ENCODE assay signal across 20 mouse cellular contexts in the genomic region with DNA sequence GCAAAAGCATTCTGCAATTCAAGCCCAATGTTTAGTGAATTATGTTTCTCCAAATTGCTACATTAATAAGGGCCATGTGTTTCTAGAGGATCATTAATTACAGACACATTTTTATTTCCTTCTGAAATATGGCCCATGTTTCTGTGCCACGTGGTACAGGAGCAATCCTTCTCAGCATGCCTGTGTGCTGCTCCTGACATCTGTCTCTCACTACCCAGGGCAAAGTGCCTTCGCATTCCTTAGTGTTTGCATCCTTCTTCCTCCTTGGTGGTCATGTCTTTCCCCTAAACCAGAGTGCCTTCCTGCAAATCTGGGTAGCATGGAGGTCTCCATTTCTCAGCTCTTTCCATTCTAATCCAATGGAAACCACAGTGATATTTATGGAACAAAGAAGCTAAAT.
"Had no signal": no experiment of that assay in that cellular context is flagged by ENCODE, and none has a peak within 500 bp of the region (broad histone marks: within the 10 kb centered on the region; RNA-seq: fewer than 3 reads in every experiment).

No protein-coding gene starts in this region.

- H3K36me3 ChIP-seq: lung, embryonic 15.5 days; midbrain, embryonic 13.5 days; midbrain, embryonic 15.5 days; neural tube, embryonic 12.5 days; stomach, embryonic 15.5 days had no signal

- H3K9ac ChIP-seq: liver, postnatal 0 days; lung, embryonic 15.5 days; midbrain, embryonic 13.5 days; midbrain, embryonic 15.5 days; neural tube, embryonic 12.5 days; stomach, embryonic 15.5 days had no signal

- ATAC-seq: liver, postnatal 0 days; lung, postnatal 0 days; midbrain, embryonic 13.5 days; midbrain, embryonic 15.5 days had no signal

- H3K4me2 ChIP-seq: lung, embryonic 15.5 days; midbrain, embryonic 11.5 days; midbrain, embryonic 13.5 days; midbrain, embryonic 15.5 days; neural tube, embryonic 12.5 days; stomach, embryonic 15.5 days had no signal

- DNase-seq: liver, postnatal 0 days; lung, adult 2 months; lung, postnatal 14 days; lung, postnatal 4 days; retina, postnatal 1 day; right cerebral cortex, adult 18-20 months; right cerebral cortex, postnatal 25 days; right cerebral cortex, postnatal 4 days; spleen, adult 18-20 months; thymus, adult 2 months; thymus, postnatal 25 days; thymus, postnatal 4 days had no signal

- H3K9me3 ChIP-seq: lung, embryonic 15.5 days; midbrain, embryonic 13.5 days; midbrain, embryonic 15.5 days; neural tube, embryonic 12.5 days; stomach, embryonic 15.5 days had no signal

- H3K4me3 ChIP-seq: lung, embryonic 15.5 days; midbrain, embryonic 13.5 days; midbrain, embryonic 15.5 days; neural tube, embryonic 12.5 days; stomach, embryonic 15.5 days had no signal

- H3K27ac ChIP-seq: lung, embryonic 15.5 days; midbrain, embryonic 13.5 days; midbrain, embryonic 15.5 days; neural tube, embryonic 12.5 days; stomach, embryonic 15.5 days; stomach, postnatal 0 days had no signal

- H3K27me3 ChIP-seq: lung, embryonic 15.5 days; midbrain, embryonic 13.5 days; midbrain, embryonic 15.5 days; neural tube, embryonic 12.5 days; stomach, embryonic 15.5 days had no signal

- H3K4me1 ChIP-seq: lung, embryonic 15.5 days; midbrain, embryonic 13.5 days; midbrain, embryonic 15.5 days; neural tube, embryonic 12.5 days; stomach, embryonic 15.5 days had no signal
